Mouse (Mus musculus) stomach, embryonic 15.5 days (tissue): ENCODE measurements around the gene Tssk4. TPM values are rescaled to one million over a fixed set of nuclear protein-coding genes. Genes with fewer than 3 reads are reported as not detected.

Experiments used
- ATAC-seq: fragments of 200-750 bp; cut with Nextera tagmentation; 2 replicates; pipeline ENCODE4 v1.8.0; 2017; ENCODE audit warnings: low read depth, moderate number of reproducible peaks, moderate TSS enrichment; ENCODE audit not compliant: insufficient read depth, low FRiP score
- H3K27ac ChIP-seq: fragments of 300-500 bp; sonication (generic); 2 replicates; pipeline ENCODE4 v1.5.1; 2015; ENCODE audit warnings: mild to moderate bottlenecking, inconsistent platforms
- H3K27me3 ChIP-seq: fragments of 300-500 bp; sonication (generic); replicated peaks from 2 replicates; pipeline ENCODE4 v1.6.1; 2015; ENCODE audit warnings: inconsistent platforms
- H3K36me3 ChIP-seq: fragments of 300-500 bp; sonication (generic); 2 replicates; pipeline ENCODE4 v1.6.1; 2015; ENCODE audit warnings: inconsistent platforms
- H3K4me1 ChIP-seq: fragments of 300-500 bp; sonication (generic); 2 replicates; pipeline ENCODE4 v1.6.1; 2015; ENCODE audit warnings: inconsistent platforms
- H3K4me2 ChIP-seq: fragments of 300-500 bp; sonication (generic); 2 replicates; pipeline ENCODE4 v1.6.1; 2015; ENCODE audit warnings: mild to moderate bottlenecking, inconsistent platforms
- H3K4me3 ChIP-seq: fragments of 300-500 bp; sonication (generic); replicated peaks from 2 replicates; pipeline ENCODE4 v1.5.1; 2015; ENCODE audit warnings: inconsistent platforms
- H3K9ac ChIP-seq: fragments of 300-500 bp; sonication (generic); 2 replicates; pipeline ENCODE4 v1.6.1; 2015; ENCODE audit warnings: inconsistent platforms
- H3K9me3 ChIP-seq: fragments of 300-500 bp; sonication (generic); 2 replicates; pipeline ENCODE4 v1.6.1; 2016; ENCODE audit warnings: inconsistent platforms
- WGBS: fragments of 180-500 bp; shearing (Covaris S2); methylation state at CpG from one replicate; pipeline ENCODE4 v1.1.7; 2015; 5-methylcytosine and 5-hydroxymethylcytosine counted together
- polyA plus RNA-seq: library from polyadenylated mRNA; unstranded; fragments of >200 nt; fragmentation: Nextera tagmentation; extraction: Ambion mirVana; gene quantifications from 2 replicates; pipeline ENCODE4 v1.2.1, GENCODE M21; 2015

Gene Tssk4
- polyA plus RNA-seq, 1 experiment from 2014 or later: 0.40 TPM

- H3K36me3 ChIP-seq: peaks cover 31% of the 10 kb centered on the region
- H3K9ac ChIP-seq: peak within 1 kb of the TSS; percentile 77
- peak; percentile 97 for ATAC-seq
- under 1% methylated on average over 66 of the region's 66 CpGs for WGBS
- H3K4me3 ChIP-seq: peak within 1 kb of the TSS; percentile 83
- peak within 1 kb of the TSS; percentile 87 for H3K4me2 ChIP-seq
- peaks cover 14% of the 10 kb centered on the region; the same call in 1 of the 2 replicates for H3K4me1 ChIP-seq
- peak within 1 kb of the TSS; percentile 90 for H3K27ac ChIP-seq
- no peaks in the 10 kb centered on the region for H3K9me3 ChIP-seq
- no peaks in the 10 kb centered on the region for H3K27me3 ChIP-seq
Observed at GRCm38 (mm10) chr14:55681160-55682117, 31.5 kb downstream of the Tssk4 start, which contains the start of gene Tinf2. Gene Tinf2, minus strand, starts transcription at chr14:55681820.

- WGBS: 8% methylated on average over 3 of the region's 3 CpGs
- Histone ChIP-seq H3K4me3 (peak overlapping the region; percentile 83), H3K36me3 (peaks cover 26% of the 10 kb centered on the region), H3K27me3 (no peaks in the 10 kb centered on the region), H3K27ac (peak overlapping the region; percentile 17; the same call in 1 of the 2 replicates), H3K4me1 (peaks cover 14% of the 10 kb centered on the region; the same call in 1 of the 2 replicates), H3K9ac (peak overlapping the region; percentile 14; the same call in 1 of the 2 replicates), H3K4me2 (peak overlapping the region; percentile 87), H3K9me3 (no peaks in the 10 kb centered on the region)
- ATAC-seq: 0 out of 2 replicates have a peak, but pooled peaks have one; percentile 2
Observed at GRCm38 (mm10) chr14:55682118-55682493, 32.1 kb downstream of the Tssk4 start.

DNA sequence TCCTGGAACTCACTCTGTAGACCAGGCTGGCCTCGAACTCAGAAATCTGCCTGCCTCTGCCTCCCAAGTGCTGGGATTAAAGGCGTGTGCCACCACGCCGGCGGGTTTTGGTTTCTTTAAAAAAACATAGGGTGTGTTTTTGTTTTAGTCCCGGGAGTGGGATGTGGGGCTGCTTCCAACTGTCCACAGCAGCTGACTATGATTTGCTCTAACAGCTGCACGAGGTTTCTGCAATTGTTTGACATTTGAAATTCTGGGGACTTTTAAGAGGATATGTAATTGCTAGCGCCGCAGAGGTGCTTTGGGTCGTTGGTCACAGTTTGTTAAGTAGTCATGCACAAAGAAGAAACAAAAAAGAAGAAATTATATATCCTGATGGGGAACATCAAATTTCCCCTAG lies 39.4 kb downstream of the Tssk4 start:
- Histone ChIP-seq H3K4me3 (no peak overlapping the region), H3K36me3 (no peaks in the 10 kb centered on the region), H3K27ac (no peak overlapping the region), H3K27me3 (no peaks in the 10 kb centered on the region), H3K4me1 (no peaks in the 10 kb centered on the region), H3K9me3 (no peaks in the 10 kb centered on the region), H3K4me2 (no peak overlapping the region), H3K9ac (no peak overlapping the region)
- ATAC-seq: no peak
- WGBS: 63% methylated on average over 10 of the region's 10 CpGs

- H3K27me3 ChIP-seq: no peaks in the 10 kb centered on the region
- H3K9ac ChIP-seq: no peak overlapping the region
- no peak overlapping the region for H3K4me3 ChIP-seq
- no peaks in the 10 kb centered on the region for H3K9me3 ChIP-seq
- H3K27ac ChIP-seq: no peak overlapping the region
- no peak for ATAC-seq
- H3K36me3 ChIP-seq: no peaks in the 10 kb centered on the region
- no peaks in the 10 kb centered on the region for H3K4me1 ChIP-seq
- 78% methylated on average over 4 of the region's 4 CpGs for WGBS
- H3K4me2 ChIP-seq: no peak overlapping the region
Observed at GRCm38 (mm10) chr14:55697226-55697625, 47.2 kb downstream of the Tssk4 start.

- H3K27me3 ChIP-seq: no peaks in the 10 kb centered on the region
- WGBS: 57% methylated on average over 9 of the region's 9 CpGs
- no peaks in the 10 kb centered on the region for H3K36me3 ChIP-seq
- H3K4me3 ChIP-seq: no peak overlapping the region
- H3K9me3 ChIP-seq: no peaks in the 10 kb centered on the region
- H3K27ac ChIP-seq: no peak overlapping the region
- H3K4me1 ChIP-seq: no peaks in the 10 kb centered on the region
- no peak overlapping the region for H3K4me2 ChIP-seq
- no peak for ATAC-seq
- no peak overlapping the region for H3K9ac ChIP-seq
Observed at GRCm38 (mm10) chr14:55701131-55701530, 51.1 kb downstream of the Tssk4 start.

Other genes with a start within 250 kb of the Tssk4 start
- 121 TPM in 2 replicates for gene Dhrs4, start 171.4 kb upstream of the Tssk4 start, polyA plus RNA-seq
- gene Carmil3, start 159.5 kb upstream of the Tssk4 start, polyA plus RNA-seq: 2.1 and 2.2 TPM in 2 replicates
- gene Cpne6, start 139.7 kb upstream of the Tssk4 start, polyA plus RNA-seq: 0.23 and 0.42 TPM in 2 replicates
- gene Nrl, start 125.2 kb upstream of the Tssk4 start, polyA plus RNA-seq: not detected in 2 replicates
- gene Pck2, start 109.9 kb upstream of the Tssk4 start, polyA plus RNA-seq: 48.5 and 52.8 TPM in 2 replicates
- 63.6 and 75.7 TPM in 2 replicates for gene Dcaf11, start 90.2 kb upstream of the Tssk4 start, polyA plus RNA-seq
- 1.2 and 1.4 TPM in 2 replicates for gene A730061H03Rik, start 89.8 kb upstream of the Tssk4 start, polyA plus RNA-seq
- gene Fitm1, start 74.6 kb upstream of the Tssk4 start, polyA plus RNA-seq: 0.50 and 1.2 TPM in 2 replicates
- 159 and 176 TPM in 2 replicates for gene Psme1, start 72.1 kb upstream of the Tssk4 start, polyA plus RNA-seq
- gene Emc9, start 64.9 kb upstream of the Tssk4 start, polyA plus RNA-seq: 9.4 and 11.2 TPM in 2 replicates
- gene Psme2, start 59.1 kb upstream of the Tssk4 start, polyA plus RNA-seq: 265 and 289 TPM in 2 replicates
- 16.7 and 18.4 TPM in 2 replicates for gene Rnf31, start 58.5 kb upstream of the Tssk4 start, polyA plus RNA-seq
- gene Irf9, start 46.6 kb upstream of the Tssk4 start, polyA plus RNA-seq: 11.6 and 12.1 TPM in 2 replicates
- gene Rec8, start 32.1 kb upstream of the Tssk4 start, polyA plus RNA-seq: 9.2 and 10.7 TPM in 2 replicates
- gene Ipo4, start 14.2 kb upstream of the Tssk4 start, polyA plus RNA-seq: 81.1 and 82.4 TPM in 2 replicates
- 1.3 and 1.7 TPM in 2 replicates for gene Gm49378, start 12.3 kb upstream of the Tssk4 start, polyA plus RNA-seq
- gene Tm9sf1, start 6.4 kb upstream of the Tssk4 start, polyA plus RNA-seq: 123 and 124 TPM in 2 replicates
- 51.3 and 54.3 TPM in 2 replicates for gene Mdp1, start 10.3 kb downstream of the Tssk4 start, polyA plus RNA-seq
- 53.5 and 54.6 TPM in 2 replicates for gene Gmpr2, start 21.8 kb downstream of the Tssk4 start, polyA plus RNA-seq
- 495 and 515 TPM in 2 replicates for gene Nedd8, start 21.9 kb downstream of the Tssk4 start, polyA plus RNA-seq
- 33.9 and 40.4 TPM in 2 replicates for gene Tinf2, start 31.6 kb downstream of the Tssk4 start, polyA plus RNA-seq
- 17.9 and 30.5 TPM in 2 replicates for gene Tgm1, start 63.7 kb downstream of the Tssk4 start, polyA plus RNA-seq
- gene Rabggta, start 72.1 kb downstream of the Tssk4 start, polyA plus RNA-seq: 30.0 and 35.8 TPM in 2 replicates
- 92.9 and 96.4 TPM in 2 replicates for gene Dhrs1, start 95.5 kb downstream of the Tssk4 start, polyA plus RNA-seq
- gene Nop9, start 95.5 kb downstream of the Tssk4 start, polyA plus RNA-seq: 34.3 and 36.7 TPM in 2 replicates
- gene Cideb, start 108.3 kb downstream of the Tssk4 start, polyA plus RNA-seq: 11.8 and 12.9 TPM in 2 replicates
- gene Ltb4r2, start 111.2 kb downstream of the Tssk4 start, polyA plus RNA-seq: 0.85 and 0.96 TPM in 2 replicates
- 3.8 and 4.7 TPM in 2 replicates for gene Ltb4r1, start 115.8 kb downstream of the Tssk4 start, polyA plus RNA-seq
- gene Adcy4, start 133.9 kb downstream of the Tssk4 start, polyA plus RNA-seq: 6.3 and 8.0 TPM in 2 replicates
- gene Ripk3, start 138.7 kb downstream of the Tssk4 start, polyA plus RNA-seq: 32.0 and 36.9 TPM in 2 replicates
- gene Nfatc4, start 173.0 kb downstream of the Tssk4 start, polyA plus RNA-seq: 35.5 and 40.9 TPM in 2 replicates
- 15.4 and 18.5 TPM in 2 replicates for gene Nynrin, start 203.8 kb downstream of the Tssk4 start, polyA plus RNA-seq
- 0.42 and 0.46 TPM in 2 replicates for gene Cbln3, start 234.2 kb downstream of the Tssk4 start, polyA plus RNA-seq
- 16.5 and 18.1 TPM in 2 replicates for gene Khnyn, start 234.8 kb downstream of the Tssk4 start, polyA plus RNA-seq